Mouse (Mus musculus): ENCODE measurements around the gene Gm27021.

The Gm27021 gene

DNA sequence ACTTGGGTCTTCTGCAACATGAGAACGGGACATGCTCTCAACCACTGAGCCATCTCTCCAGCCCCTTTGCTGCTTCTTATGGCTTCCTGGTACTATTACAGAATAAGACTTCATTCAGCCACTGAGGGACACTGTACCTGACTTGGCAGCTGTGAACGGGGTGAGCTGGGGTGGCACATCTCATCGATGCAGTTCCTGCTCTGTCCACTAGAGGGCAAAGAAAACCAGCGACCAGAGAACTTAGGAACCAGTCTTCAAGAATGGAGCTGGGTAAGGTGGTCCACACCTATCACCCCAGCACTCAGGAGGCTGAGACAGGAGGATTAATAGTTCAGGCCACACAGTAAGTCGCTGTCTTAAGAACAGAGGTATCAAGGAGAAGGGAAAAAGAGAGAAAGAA is 71.9 kb downstream of the Gm27021 start:
- DNase-seq: peak; percentile 72

DNA sequence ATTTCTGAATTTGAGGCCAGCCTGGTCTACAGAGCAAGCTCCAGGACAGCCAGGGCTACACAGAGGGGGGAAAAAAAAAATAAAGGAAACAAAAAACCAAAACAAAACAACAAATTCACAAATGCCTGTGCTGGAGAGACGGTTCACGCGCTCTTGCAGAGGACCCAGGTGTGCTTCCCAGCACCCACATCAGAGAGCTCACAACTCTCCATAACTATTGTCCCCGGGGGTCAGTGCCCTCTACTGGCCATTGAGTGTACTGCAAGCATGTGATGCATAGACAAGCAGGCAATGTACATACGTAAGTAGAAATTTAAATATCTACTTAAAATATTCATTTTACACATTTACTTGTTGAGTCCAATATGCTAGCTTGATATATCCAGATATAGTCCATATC is 73.3 kb downstream of the Gm27021 start:
- no peak for DNase-seq

GRCm38 (mm10) chr8:120591587-120592292 is 76.1 kb downstream of the Gm27021 start:
- DNase-seq: no peak

- peak; percentile 63 for DNase-seq
Measured at GRCm38 (mm10) chr8:120589921-120590320, 78.0 kb downstream of the Gm27021 start.

- DNase-seq: peak; percentile 98
Measured at GRCm38 (mm10) chr8:120588908-120589771, 78.7 kb downstream of the Gm27021 start, which contains the start of gene Gins2. TSS of gene Gins2 (minus strand) at chr8:120589304.

- no peak for DNase-seq
Measured at GRCm38 (mm10) chr8:120585521-120585920, 82.4 kb downstream of the Gm27021 start.

- no peak for DNase-seq
Measured at GRCm38 (mm10) chr8:120581811-120582210, 86.1 kb downstream of the Gm27021 start.

GRCm38 (mm10) chr8:120581329-120581728 is 86.5 kb downstream of the Gm27021 start:
- DNase-seq: no peak

- no peak for DNase-seq
Measured at GRCm38 (mm10) chr8:120580336-120581000, 87.4 kb downstream of the Gm27021 start.

DNA sequence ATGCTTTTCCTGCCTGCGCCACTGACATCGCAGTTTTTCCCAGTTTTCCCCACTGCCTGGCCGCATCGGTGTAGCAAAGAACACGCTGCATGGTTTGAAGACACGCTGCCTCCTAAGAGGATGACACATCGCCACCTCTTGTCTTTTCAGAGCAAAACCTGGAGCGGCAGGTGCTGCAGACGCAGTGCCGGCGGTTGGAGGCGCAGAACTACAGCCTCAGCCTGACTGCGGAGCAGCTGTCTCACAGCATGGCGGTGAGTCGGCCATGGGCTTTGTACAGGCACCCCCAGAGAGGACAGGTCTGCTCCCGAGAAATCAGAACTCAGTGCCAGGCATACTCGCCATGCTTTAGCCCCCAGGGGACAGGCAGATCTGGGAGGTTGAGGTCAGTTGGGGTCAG is 90.1 kb downstream of the Gm27021 start:
- peak; percentile 44 for DNase-seq

DNA sequence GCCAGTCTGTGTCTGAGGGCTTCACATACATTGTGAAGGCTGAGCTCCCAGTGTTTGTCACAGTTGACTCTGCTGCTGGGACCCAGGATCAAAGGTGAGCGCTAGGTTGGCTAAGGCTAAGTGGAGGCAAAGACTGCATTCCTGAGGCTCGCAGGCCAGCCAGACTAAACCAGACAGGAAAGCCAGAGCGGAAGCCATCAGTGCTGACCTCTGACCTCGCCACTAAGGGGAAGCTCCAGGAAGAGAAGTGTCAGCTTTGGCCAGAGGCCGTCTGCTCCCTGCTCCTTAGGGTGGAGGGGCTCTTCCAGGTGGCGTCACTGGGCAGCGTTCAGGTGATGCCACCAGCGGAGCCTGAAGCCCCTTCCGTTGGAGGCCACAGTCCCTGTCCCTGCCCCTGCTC is 92.1 kb downstream of the Gm27021 start:
- DNase-seq: no peak

GRCm38 (mm10) chr8:120574941-120575340 is 92.9 kb downstream of the Gm27021 start:
- DNase-seq: no peak

DNA sequence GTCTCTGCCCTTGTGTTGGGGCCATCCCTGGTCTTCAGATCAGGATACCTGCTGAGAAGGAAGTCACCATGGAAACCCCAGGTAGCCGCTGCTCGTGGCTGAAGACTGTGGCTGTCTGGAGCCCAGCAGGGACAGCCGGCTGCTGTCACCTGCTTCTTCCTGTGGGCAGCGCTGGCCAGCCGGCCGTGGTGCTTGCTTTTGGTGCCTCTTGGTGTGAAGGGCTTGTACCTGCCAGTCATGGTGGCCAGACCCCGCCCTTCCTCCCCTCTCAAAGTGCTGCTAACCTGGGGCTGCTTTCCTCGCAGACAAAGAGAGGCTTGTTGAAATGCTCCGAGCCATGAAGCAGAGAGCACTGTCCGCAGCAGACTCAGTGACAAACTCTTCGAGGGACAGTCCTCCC is 94.0 kb downstream of the Gm27021 start:
- no peak for DNase-seq

DNA sequence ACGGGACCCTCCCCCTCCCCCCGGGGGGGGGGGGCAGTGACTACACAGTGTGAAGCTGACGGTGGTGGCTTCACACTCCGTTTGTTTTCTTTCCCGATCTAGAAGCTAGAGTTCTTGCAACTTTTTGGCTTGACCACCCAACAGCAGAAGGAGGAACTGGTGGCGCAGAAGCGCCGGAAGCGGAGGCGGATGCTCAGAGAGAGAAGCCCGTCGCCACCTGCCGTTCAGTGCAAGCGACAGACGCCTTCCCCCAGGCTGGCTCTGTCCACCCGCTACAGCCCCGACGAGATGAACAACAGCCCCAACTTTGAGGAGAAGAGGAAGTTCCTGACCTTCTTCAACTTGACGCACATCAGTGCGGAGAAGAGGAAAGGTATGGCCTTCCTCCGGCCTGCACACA is 95.3 kb downstream of the Gm27021 start:
- peak; percentile 55 for DNase-seq

DNA sequence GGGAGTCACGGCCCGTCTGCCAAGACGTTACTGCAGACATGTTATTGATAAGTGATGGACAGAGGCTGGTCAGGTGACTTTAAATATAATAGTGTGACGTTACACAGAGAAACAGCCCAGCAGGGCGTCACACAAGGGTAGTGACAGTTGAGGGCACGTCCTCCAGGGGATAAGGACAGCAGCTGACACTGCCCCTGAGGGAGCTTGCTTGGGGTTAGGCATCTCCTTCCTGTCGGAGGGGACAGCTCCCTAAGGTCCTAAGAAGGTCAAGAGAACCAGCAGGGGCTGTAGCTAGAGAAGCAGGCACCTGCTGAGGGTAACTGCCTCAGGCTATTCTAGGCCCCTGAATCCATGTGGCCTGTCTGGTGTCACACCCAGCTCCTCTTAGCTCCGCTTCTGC is 96.3 kb downstream of the Gm27021 start:
- DNase-seq: no peak

DNA sequence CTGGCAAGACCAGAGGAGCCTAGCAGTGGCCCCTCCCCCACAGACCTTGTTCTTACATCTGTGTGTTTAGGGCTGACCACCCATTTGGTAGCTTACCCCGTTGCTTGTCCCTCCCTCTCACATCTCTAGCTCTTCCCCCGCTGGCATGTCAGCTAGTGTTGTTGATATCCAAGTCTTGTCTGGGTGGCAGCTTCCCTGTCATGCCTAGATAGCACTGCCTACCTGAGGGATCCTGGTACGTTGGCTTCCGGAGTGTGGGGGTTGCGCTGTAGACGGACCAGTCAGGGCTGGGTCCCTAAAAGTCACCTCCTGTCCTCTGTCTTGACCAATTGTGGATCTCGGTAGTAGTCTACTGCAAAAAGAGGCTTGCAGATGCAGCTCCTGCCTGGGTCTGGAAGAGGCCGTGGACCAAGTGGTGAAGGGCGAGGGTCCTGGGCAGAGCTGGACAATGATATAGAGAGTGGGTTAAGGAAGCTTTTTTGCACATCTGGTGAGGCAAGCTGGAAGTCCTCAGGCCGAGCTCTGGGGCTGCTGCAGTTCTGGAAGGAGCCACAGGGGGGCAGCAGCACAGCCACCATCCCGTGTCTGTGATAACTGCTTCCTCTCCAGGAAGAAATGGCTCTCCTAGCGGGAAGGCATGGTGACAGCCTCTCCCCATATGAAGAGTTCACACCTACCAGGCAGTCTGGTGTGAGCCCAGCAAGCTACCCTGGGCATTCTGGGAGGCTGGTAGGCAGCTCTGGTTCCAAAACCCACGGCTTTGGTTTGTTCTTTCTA is 97.8 kb downstream of the Gm27021 start:
- peak; percentile 80 for DNase-seq

- no peak for DNase-seq
Measured at GRCm38 (mm10) chr8:120569123-120569522, 98.8 kb downstream of the Gm27021 start.

DNA sequence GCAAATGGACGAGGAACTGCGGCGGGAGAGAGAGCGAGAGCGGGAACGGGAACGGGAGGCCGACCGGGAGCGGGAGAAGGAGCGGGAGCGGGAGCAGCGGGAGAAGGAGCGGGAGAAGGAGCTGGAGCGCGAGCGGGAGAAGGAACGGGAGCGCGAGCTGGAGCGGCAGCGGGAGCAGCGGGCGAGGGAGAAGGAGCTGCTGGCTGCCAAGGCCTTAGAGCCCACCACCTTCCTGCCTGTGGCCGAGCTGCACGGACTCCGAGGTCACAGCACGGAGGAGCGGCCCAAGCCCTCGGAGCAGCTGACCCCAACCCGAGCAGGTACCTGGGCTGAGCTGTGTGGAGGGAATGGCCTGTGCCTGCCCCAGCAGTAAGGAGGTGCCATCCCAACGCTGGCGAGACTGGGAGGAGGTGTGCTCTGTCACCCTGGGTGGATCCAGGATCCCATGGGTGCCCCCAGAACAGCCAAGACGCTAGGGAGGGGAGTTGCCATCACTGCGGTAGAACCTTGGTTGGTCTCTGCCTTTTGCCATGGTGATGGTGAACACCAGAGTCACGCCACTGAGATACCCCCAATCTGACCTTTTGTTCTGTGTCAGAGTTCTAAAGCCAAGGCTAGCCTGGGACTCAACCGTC is 99.6 kb downstream of the Gm27021 start:
- DNase-seq: no peak

DNA sequence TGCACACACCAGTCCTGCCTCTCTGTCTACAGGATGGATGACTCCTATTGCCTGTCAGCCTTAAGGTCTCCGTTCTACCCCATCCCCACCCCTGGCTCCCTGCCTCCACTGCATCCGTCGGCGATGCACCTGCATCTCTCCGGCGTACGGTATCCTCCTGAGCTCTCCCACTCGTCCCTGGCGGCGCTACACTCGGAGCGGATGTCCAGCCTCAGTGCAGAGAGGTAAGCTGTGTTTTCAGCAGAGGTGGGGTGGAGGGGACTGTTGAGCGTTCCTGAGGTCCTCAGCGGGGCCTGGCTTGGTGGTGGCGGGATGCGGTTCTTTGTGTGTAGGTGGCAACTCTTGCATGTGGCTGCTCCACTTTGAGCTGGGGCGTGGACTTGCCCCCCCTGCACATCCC is 100.1 kb downstream of the Gm27021 start:
- no peak for DNase-seq

- DNase-seq: no peak
Measured at GRCm38 (mm10) chr8:120566681-120567080, 101.2 kb downstream of the Gm27021 start.

DNA sequence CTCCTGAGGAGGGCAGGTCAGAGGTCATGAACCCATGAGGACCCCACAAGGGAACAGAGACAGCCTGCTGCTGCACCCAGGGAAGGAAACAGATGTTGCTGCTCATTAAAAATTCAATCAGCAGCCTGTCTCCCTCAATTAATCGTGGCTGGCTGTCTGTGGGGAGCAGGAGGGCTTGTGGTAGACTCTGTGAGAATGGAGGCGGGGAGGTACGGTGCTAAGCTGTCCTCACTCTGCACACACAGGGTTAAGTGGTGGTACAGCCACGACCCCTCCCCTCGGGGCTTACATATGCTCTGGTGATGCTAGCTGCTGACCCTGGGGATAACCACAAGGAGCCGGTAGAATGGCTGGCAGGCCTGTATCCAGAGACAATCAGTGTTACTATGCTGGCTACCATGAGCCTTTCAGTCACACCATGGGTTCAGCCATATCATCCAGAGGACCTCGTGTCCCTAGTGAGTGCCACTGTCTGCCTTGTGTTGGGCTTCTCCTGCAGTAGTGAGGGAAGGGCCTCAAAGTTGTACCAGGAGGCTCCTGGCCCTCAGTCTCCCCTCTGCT is 102.6 kb downstream of the Gm27021 start:
- no peak for DNase-seq
